Mouse (Mus musculus) brain, adult 2 months (tissue): Measurements from ENCODE around the gene Kcnk6.

ENCODE experiments used
- DNase-seq: peaks from one replicate; pipeline ENCODE4 v3.0.0; 2011; ENCODE audit warnings: low read depth, low spot score

The Kcnk6 gene

DNA sequence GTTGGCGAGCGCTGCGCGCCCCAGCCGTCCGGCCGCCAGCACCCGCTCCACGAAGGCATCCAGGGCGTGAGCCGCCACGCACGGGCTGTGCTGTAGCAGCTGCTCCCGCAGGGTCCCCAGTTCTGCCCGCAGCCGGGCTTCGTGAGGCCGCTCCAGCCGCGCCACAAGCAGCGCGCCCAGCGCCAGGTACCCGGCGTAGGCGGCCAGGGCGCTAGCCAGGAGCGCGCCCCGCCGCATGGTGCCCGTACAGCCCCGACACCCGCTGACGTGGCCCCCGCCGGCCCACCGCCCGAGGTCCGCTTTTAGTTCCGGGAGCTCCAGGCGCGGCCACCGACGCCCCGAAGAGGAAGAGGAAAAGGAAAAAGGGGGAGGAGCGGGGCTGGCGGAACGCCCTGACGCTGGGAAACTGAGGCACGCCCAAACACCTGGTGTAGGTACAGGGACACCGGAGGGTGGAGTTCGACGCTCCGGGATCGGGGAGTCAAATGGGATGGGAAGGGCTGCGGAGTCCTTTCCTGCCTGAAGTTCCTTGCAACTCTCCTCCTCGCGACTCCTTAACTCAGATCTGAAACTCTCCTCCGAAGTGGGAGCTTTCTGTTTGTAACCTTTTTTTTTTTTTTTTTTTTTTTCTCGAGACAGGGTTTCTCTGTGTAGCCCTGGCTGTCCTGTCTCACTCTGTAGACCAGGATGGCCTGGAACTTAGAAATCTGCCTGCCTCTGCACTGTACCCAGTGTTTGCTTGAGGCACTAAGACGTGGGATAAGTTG is at the start of gene Kcnk6:
Kcnk6 (minus strand) TSS at position 269 of the 767 bp plus-strand sequence.
- no peak for DNase-seq

GRCm38 (mm10) chr7:29281201-29282073 is 49.1 kb upstream of the Kcnk6 start, which contains the start of gene Spint2:
Gene Spint2, minus strand, starts transcription at chr7:29281912.
- DNase-seq: peak; percentile 76

DNA sequence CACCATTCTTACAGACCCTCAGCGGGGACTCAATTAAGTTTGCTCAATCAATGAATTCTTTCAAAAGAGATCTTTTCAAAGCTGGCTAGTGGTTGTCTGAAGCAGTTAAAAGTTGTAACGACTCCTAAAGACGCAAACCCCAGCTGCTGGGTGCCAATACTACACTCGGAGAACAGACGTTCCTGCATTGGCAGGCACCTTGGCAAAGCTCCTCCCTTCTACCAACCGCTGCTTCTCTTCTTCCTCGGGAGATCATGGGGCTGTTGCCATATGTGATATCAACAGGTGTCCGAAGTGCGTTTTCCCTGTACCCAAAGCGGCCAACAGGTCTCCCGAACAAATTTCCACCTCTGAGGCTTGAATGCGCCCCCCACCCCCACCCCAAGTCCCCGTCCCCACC is 48.5 kb upstream of the Kcnk6 start:
- DNase-seq: no peak

GRCm38 (mm10) chr7:29279924-29280323 is 47.6 kb upstream of the Kcnk6 start:
- DNase-seq: no peak

- DNase-seq: no peak
These were observed 46.9 kb upstream of the Kcnk6 start for GRCm38 (mm10) chr7:29279261-29279660.

- DNase-seq: no peak
These were observed 45.2 kb upstream of the Kcnk6 start for GRCm38 (mm10) chr7:29277510-29277909.

GRCm38 (mm10) chr7:29276715-29277114 is 44.4 kb upstream of the Kcnk6 start:
- DNase-seq: no peak

DNA sequence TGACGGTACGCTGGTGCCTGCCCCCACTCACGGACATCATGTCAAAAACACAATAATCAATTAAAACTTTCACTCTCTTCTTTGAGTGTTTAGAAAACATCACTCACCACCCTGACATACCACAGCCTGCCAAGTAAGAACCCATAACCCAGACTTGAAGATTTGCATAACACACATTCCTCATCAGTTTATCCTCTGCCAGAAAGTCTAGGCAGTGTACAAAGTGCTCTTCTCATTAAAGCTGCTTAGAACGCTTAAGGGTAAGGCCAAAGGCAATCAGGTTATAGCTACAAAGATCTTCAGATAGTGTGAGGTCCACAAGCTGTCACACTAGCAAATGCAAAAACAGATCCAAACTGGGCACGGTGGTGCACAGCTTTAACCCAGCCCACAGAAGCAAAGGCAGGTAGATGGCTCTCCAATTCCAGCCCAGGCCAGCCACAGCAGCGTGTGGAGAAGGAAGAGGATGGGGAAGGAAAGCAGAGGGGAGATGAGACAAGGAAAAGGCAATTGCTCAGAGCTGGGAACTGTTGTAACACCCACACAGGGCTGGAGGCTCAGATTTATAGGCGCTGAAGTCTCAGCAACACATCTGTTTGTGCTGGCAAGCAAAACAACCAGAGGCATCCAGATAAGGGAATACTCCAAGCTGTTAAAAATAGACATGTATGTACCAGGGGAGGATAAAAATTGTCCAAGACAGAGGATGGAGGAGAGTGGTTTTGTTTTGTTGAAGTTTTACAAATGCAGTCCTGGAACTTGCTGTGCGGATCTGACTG is 39.6 kb upstream of the Kcnk6 start:
- DNase-seq: peak; percentile 90

DNA sequence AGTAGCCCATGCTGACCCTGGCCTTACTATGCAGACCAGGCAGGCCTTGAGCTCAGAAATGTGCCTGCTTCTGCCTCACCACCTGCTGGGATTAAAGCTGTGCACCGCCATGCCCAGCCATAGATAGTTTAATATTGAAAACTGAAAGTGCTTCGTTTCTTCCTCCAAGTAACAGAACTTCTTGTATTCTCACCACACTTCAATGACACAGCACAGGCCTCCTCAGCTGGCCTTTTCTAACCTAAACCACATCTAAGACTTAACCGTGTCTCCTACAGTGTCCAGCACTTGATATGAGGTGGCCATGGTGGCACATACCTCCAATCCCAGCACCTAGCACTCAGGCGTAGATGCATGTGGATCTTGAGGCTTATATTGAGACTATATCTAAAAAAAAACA is 38.1 kb upstream of the Kcnk6 start:
- no peak for DNase-seq

- DNase-seq: no peak
These were observed 34.6 kb upstream of the Kcnk6 start for GRCm38 (mm10) chr7:29266931-29267330.

DNA sequence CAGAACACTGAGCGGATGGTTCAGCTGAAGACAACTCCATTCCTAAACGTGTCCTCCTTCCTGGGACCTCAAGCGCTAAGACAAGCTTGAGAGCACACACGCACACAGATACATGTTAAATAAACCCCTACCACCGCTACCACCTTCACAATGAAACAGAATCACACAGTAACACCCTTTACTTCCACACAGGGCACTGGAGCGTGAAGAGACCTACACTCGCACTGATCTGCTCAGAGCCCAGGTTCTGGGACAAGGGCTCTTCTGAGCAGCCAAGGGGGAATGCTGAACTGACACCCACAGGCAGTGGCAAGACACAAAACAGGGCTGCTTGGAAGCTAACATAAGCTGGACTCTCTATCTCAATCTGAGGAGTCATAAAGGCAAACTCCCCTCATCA is 33.3 kb upstream of the Kcnk6 start:
- DNase-seq: no peak

DNA sequence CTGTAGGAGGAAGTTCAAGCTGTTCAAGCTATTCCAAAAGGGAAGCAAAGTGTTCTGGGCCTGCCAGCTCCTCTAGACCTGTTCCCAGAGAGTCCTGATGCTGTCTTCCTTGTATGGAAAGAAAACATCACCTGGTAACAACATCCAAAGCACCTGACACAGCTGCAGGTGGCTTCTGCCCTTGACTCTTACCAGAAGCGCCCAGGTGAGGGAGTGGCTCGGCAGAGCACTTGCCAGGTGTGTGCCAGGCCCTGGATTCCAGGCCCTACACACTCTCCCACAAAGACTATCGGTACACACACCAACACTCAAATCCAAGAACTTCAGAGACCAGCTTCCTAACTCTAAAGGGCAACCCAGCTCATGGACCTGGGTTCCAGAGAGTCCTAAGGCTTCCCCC is 31.5 kb upstream of the Kcnk6 start:
- no peak for DNase-seq

DNA sequence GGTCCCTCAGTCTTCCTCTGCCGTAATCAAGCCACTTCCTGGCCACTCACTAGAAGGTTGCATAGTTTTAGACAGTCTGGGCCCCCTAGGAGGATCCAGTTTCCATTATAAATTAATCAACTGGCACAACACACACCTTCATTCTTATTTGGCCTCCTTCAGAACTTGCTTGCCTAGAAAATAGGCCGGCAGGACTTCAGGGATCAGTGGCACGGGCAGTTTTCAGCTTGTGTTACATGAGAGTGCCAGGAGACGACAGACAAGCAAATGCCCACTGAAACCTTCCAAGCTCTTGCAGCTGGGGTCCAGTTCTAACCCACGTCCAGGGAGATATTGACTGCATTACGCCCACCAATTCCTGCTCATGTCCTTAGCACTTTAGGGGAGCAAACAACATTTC is 29.8 kb upstream of the Kcnk6 start:
- DNase-seq: no peak

DNA sequence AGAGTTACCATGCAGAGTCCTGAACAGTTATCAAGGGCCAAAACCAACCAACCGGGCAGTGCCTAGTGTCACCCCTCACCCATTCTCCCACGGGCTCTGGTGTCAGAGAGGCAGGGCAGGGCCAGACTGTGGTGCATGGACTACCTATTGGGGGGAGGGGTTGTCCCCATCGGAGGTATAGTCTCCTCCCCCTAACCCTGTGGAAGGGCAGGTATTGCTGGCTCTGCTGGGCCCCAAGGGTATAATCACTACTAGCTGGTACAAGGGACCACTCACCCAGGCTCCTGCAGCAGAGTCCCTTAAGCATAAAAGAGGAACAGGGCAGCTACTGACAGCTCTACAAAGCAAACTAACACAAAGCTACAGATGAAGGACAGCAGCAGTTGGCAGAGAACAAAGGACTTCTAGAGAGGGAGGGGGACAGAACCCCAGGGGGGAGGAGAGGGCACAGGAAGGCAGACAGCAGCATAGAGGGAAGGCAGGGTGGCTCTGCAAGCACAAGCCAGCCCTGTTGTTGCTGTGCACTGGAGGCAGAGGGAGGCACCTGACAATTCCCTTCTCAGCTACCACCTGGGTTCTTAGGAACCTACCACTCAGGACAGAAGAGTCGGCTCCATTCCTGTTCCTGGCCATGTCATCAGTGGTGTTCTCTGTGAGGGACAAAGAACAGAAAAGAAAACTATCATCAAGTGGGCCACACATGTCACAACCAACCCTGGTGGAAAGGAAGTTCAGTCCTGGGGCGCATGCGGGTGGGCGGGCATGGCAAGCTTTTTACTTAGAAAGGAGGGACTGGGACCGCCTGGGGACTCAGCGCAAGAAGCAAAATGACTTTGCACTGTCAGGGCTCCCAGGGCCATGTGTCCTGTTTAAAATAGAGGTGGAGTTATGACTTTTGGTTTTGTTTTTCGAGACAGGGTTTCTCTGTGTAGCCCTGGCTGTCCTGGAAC is 27.7 kb upstream of the Kcnk6 start:
- DNase-seq: no peak

GRCm38 (mm10) chr7:29257368-29257767 is 25.1 kb upstream of the Kcnk6 start:
- DNase-seq: no peak

- no peak for DNase-seq
These were observed 23.6 kb upstream of the Kcnk6 start for GRCm38 (mm10) chr7:29255875-29256274.

DNA sequence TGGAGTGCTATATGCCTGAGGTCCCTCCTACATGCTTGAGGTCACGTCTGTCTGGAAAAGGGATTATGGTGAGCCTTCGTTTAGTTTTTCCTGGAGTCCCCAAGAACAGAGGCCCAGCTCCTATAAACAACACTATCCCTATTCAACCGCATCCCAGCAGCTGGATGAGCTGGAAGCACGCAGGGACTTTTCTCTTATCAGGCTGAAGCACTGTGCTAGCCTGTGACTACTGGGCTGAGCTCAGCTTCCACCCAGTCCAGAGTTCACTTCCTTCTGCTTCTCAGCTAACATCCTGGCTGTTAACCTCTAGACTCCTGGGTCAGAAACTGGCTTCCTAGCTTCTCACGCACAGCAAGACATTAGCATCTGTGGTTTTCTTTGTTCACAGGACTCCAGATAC is 21.5 kb upstream of the Kcnk6 start:
- no peak for DNase-seq

GRCm38 (mm10) chr7:29251166-29251565 is 18.9 kb upstream of the Kcnk6 start:
- no peak for DNase-seq

GRCm38 (mm10) chr7:29248261-29248841 is 16.0 kb upstream of the Kcnk6 start, which contains the start of gene 2200002D01Rik:
Gene 2200002D01Rik, minus strand, starts transcription at chr7:29248466.
- no peak for DNase-seq

DNA sequence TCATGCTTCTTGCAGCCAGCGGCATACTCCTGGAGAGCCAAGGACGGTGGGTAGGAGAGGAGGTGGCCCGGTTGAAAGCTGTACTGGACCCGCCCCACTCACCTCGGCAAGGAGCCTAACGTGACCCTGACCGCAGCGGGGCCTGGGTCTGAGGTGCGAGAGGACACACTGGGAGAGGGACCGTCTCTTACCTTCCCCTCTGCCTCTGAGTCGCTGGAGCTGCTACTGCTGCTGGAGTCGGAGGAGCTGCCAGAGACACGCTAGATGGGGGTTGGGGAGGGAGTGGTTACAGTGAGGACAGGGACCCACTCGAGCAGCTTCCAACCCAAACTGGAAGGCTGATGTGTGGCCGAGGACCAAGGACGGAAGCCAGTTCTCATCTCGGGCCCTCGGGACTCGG is 15.4 kb upstream of the Kcnk6 start:
- DNase-seq: no peak
